Mouse (Mus musculus): ENCODE measurements around the gene Idnk. TPM values are rescaled to one million over a fixed set of nuclear protein-coding genes. Genes with fewer than 3 reads are reported as not detected.
"Not testable (repeated sequence)": the region's sequence is repeated elsewhere in the genome, so short reads cannot be mapped to it uniquely, and the experiment has no call there.

The Idnk gene
- polyA plus RNA-seq, 1 experiment from 2014 or later, result 31.3 TPM

- WGBS, result under 1% methylated on average over 68 of the region's 83 CpGs
- no peaks in the 10 kb centered on the region for H3K9me3 ChIP-seq (ENCODE audit: control insufficient read depth, low read length)
- ATAC-seq (ENCODE audit: low read depth), result peak; percentile 98
- peak overlapping the region; percentile 100 for H3K9ac ChIP-seq (ENCODE audit: low read depth, low read length)
- peak overlapping the region; percentile 99 for H3K27ac ChIP-seq (replicated peaks; ENCODE audit: low read depth, low read length)
- H3K36me3 ChIP-seq (ENCODE audit: control insufficient read depth, insufficient read depth, low read length), result peaks cover 19% of the 10 kb centered on the region
- H3K27me3 ChIP-seq (replicated peaks; ENCODE audit: control insufficient read depth, insufficient read depth, low read length), result no peaks in the 10 kb centered on the region
- H3K4me2 ChIP-seq (ENCODE audit: low read depth, low read length), result peak overlapping the region; percentile 69
- H3K4me3 ChIP-seq (ENCODE audit: low read depth, low read length), result peak overlapping the region; percentile 98
- DNase-seq (ENCODE audit: low spot score), result peak; percentile 98
- peaks cover 11% of the 10 kb centered on the region for H3K4me1 ChIP-seq (ENCODE audit: control insufficient read depth, insufficient read depth, low read length)
Measured at GRCm38 (mm10) chr13:58128768-58129671, 28.4 kb upstream of the Idnk start.

DNA sequence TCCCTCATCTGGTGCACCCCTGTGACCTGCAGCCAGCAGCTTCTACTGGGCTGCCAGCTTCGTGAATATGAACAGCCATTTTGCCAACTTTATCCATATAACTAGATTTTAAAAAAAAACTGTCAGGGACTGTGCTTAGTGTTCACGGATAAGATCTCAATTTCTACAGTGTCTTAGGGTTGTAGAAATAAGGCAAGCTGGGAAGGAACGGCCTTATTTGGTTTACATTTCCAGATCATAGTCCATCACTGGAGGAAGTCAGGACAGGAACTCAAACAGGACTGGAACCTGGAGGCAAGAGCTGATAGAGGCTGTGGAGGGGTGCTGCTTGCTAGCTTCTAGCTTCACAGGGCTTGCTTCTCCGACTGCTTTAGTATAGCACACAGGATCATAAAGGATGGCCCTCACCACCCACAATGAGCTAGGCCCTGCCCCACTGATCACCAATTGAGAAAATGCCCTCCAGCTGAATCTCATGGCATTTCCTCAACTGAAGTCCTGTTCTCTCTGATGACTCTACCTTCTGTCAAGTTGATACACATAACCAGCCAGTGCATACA lies 27.7 kb upstream of the Idnk start:
- Histone ChIP-seq H3K9me3 (ENCODE audit: control insufficient read depth, low read length) (no peaks in the 10 kb centered on the region), H3K36me3 (ENCODE audit: control insufficient read depth, insufficient read depth, low read length) (peaks cover 13% of the 10 kb centered on the region), H3K9ac (ENCODE audit: low read depth, low read length) (peak overlapping the region; percentile 100), H3K4me2 (ENCODE audit: low read depth, low read length) (peak overlapping the region; percentile 69), H3K4me3 (ENCODE audit: low read depth, low read length) (peak overlapping the region; percentile 98), H3K27me3 (replicated peaks; ENCODE audit: control insufficient read depth, insufficient read depth, low read length) (no peaks in the 10 kb centered on the region), H3K4me1 (ENCODE audit: control insufficient read depth, insufficient read depth, low read length) (peaks cover 11% of the 10 kb centered on the region), H3K27ac (replicated peaks; ENCODE audit: low read depth, low read length) (peak overlapping the region; percentile 99)
- DNase-seq (ENCODE audit: low spot score), result no peak
- WGBS, result 24% methylated on average over 4 of the region's 4 CpGs
- ATAC-seq (ENCODE audit: low read depth), result no peak

DNA sequence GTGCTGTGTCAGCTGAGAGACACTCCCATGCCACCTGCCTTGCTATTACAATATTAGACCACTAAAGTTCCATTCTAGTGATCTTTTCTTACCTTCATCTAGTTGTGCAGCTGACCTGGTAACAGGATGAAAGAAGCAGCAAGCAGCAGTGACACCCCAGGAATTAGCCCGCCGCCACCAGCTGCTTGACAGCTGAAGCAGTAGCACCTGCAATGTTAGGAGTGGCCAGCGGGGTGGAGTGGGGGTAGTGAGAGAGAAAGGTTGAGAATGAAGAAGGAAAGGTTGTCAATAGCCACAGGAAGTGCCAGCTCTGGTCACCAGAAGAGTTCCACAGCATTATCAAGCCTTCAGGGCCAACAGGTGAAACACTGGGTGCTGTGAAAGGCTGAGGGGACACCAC lies 25.8 kb upstream of the Idnk start:
- H3K4me1 ChIP-seq (ENCODE audit: control insufficient read depth, insufficient read depth, low read length), result peaks cover 8% of the 10 kb centered on the region
- no peaks in the 10 kb centered on the region for H3K27me3 ChIP-seq (replicated peaks; ENCODE audit: control insufficient read depth, insufficient read depth, low read length)
- peaks cover 5% of the 10 kb centered on the region for H3K36me3 ChIP-seq (ENCODE audit: control insufficient read depth, insufficient read depth, low read length)
- no peak for ATAC-seq (ENCODE audit: low read depth)
- DNase-seq (ENCODE audit: low spot score), result no peak
- no peak overlapping the region for H3K27ac ChIP-seq (replicated peaks; ENCODE audit: low read depth, low read length)
- WGBS, result 33% methylated on average over 3 of the region's 3 CpGs
- no peaks in the 10 kb centered on the region for H3K9me3 ChIP-seq (ENCODE audit: control insufficient read depth, low read length)
- H3K9ac ChIP-seq (ENCODE audit: low read depth, low read length), result no peak overlapping the region
- no peak overlapping the region for H3K4me3 ChIP-seq (ENCODE audit: low read depth, low read length)
- H3K4me2 ChIP-seq (ENCODE audit: low read depth, low read length), result no peak overlapping the region

DNA sequence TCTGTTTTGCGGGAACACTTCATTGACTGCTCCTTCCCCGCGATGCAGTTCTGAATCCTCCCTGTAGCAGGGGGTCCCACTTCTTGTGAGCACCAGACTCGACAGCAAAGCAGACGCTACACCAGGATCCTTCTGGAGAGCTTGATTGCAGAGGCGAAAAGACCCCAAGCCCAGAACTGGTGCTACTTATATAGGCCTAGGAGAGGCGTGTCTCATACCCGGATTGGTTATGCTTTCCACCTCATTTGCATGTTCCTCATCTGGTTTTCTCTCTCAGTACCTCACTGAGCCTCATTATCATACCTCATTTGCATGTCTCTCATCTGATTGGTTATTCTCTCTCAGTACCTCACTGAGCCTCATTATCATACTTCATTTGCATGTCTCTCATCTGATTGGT lies 10.8 kb upstream of the Idnk start:
- H3K9me3 ChIP-seq (ENCODE audit: control insufficient read depth, low read length); H3K27ac ChIP-seq (replicated peaks; ENCODE audit: low read depth, low read length); DNase-seq (ENCODE audit: low spot score); H3K4me3 ChIP-seq (ENCODE audit: low read depth, low read length); H3K36me3 ChIP-seq (ENCODE audit: control insufficient read depth, insufficient read depth, low read length); ATAC-seq (ENCODE audit: low read depth); H3K9ac ChIP-seq (ENCODE audit: low read depth, low read length); H3K4me1 ChIP-seq (ENCODE audit: control insufficient read depth, insufficient read depth, low read length); H3K27me3 ChIP-seq (replicated peaks; ENCODE audit: control insufficient read depth, insufficient read depth, low read length); H3K4me2 ChIP-seq (ENCODE audit: low read depth, low read length): not testable (repeated sequence)
- 94% methylated on average over 8 of the region's 8 CpGs for WGBS

GRCm38 (mm10) chr13:58147760-58148159 lies 9.7 kb upstream of the Idnk start:
- H3K36me3 ChIP-seq (ENCODE audit: control insufficient read depth, insufficient read depth, low read length), result no peaks in the 10 kb centered on the region
- no peak overlapping the region for H3K9ac ChIP-seq (ENCODE audit: low read depth, low read length)
- no peaks in the 10 kb centered on the region for H3K27me3 ChIP-seq (replicated peaks; ENCODE audit: control insufficient read depth, insufficient read depth, low read length)
- no peak overlapping the region for H3K27ac ChIP-seq (replicated peaks; ENCODE audit: low read depth, low read length)
- no peak overlapping the region for H3K4me2 ChIP-seq (ENCODE audit: low read depth, low read length)
- H3K4me3 ChIP-seq (ENCODE audit: low read depth, low read length), result no peak overlapping the region
- ATAC-seq (ENCODE audit: low read depth) (no peak), DNase-seq (ENCODE audit: low spot score) (no peak)
- 75% methylated on average over 1 of the region's 1 CpGs for WGBS
- H3K9me3 ChIP-seq (ENCODE audit: control insufficient read depth, low read length), result 0 out of 2 replicates have a peak, but pooled peaks cover 3% of the 10 kb centered on the region
- no peaks in the 10 kb centered on the region for H3K4me1 ChIP-seq (ENCODE audit: control insufficient read depth, insufficient read depth, low read length)

- ATAC-seq (ENCODE audit: low read depth) (peak; percentile 95), DNase-seq (ENCODE audit: low spot score) (peak; percentile 92)
- peak overlapping the region; percentile 52 for H3K9ac ChIP-seq (ENCODE audit: low read depth, low read length)
- no peaks in the 10 kb centered on the region for H3K36me3 ChIP-seq (ENCODE audit: control insufficient read depth, insufficient read depth, low read length)
- H3K27me3 ChIP-seq (replicated peaks; ENCODE audit: control insufficient read depth, insufficient read depth, low read length), result no peaks in the 10 kb centered on the region
- WGBS, result 2% methylated on average over 17 of the region's 17 CpGs
- no peaks in the 10 kb centered on the region for H3K4me1 ChIP-seq (ENCODE audit: control insufficient read depth, insufficient read depth, low read length)
- H3K4me3 ChIP-seq (ENCODE audit: low read depth, low read length), result peak overlapping the region; percentile 42
- H3K9me3 ChIP-seq (ENCODE audit: control insufficient read depth, low read length), result 0 out of 2 replicates have a peak, but pooled peaks cover 3% of the 10 kb centered on the region
- H3K4me2 ChIP-seq (ENCODE audit: low read depth, low read length), result peak overlapping the region; percentile 82
- 0 out of 2 replicates have a peak overlapping the region, but pooled peaks have one; percentile 25 for H3K27ac ChIP-seq (replicated peaks; ENCODE audit: low read depth, low read length)
Measured at GRCm38 (mm10) chr13:58148256-58148831, 9.1 kb upstream of the Idnk start.

DNA sequence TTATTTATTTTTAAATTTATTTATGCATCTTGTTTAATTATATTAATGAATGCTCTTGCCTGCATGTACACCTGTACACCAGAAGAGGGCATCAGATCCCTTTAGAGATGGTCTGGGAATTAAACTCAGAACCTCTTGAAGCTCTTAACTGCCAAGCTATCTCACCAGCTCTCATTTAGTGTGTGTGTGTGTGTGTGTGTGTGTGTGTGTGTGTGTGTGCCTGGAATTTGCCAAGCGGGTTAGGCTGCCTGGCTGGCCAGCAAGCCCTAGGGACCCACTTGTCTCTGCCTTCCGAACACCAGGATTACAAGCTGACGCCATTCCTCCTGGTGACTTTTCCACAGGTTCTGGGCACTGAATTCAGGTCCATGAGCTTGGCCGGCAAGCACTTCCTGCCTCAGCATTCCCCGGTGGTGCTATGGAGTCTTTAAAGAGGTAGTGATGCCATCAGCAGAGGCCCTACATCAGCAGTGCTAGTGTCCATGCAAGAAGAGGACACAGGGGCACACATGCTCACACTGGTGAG lies 8.4 kb upstream of the Idnk start:
- DNase-seq (ENCODE audit: low spot score) (peak; percentile 56), ATAC-seq (ENCODE audit: low read depth) (peak; percentile 50; the same call in 1 of the 2 replicates)
- Histone ChIP-seq H3K4me2 (ENCODE audit: low read depth, low read length) (peak overlapping the region; percentile 82), H3K4me1 (ENCODE audit: control insufficient read depth, insufficient read depth, low read length) (no peaks in the 10 kb centered on the region), H3K27ac (replicated peaks; ENCODE audit: low read depth, low read length) (no peak overlapping the region), H3K4me3 (ENCODE audit: low read depth, low read length) (peak overlapping the region; percentile 42), H3K27me3 (replicated peaks; ENCODE audit: control insufficient read depth, insufficient read depth, low read length) (no peaks in the 10 kb centered on the region), H3K9ac (ENCODE audit: low read depth, low read length) (peak overlapping the region; percentile 52; the same call in 1 of the 2 replicates), H3K9me3 (ENCODE audit: control insufficient read depth, low read length) (0 out of 2 replicates have a peak, but pooled peaks cover 3% of the 10 kb centered on the region), H3K36me3 (ENCODE audit: control insufficient read depth, insufficient read depth, low read length) (no peaks in the 10 kb centered on the region)
- 37% methylated on average over 5 of the region's 5 CpGs for WGBS

DNA sequence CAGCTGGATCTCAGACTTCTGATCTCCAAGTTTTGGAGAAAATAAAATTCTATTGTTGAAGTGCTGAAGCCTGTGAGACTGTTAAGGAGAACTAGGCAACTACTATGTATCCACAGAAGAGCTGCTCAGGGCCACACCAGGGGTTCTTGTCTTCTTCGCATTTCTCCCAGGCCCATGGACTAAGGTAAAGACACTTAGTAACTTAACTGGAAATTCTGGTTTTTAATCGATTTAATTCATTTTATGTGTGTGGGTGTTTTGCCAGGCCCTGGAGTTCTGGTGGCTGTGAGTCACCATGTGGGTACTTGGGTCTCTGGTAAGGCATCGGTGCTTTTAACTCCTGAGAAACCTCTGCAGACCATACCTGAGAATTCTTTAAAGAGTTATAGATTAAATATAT lies 7.8 kb upstream of the Idnk start:
- no peak for DNase-seq (ENCODE audit: low spot score)
- no peaks in the 10 kb centered on the region for H3K4me1 ChIP-seq (ENCODE audit: control insufficient read depth, insufficient read depth, low read length)
- H3K4me2 ChIP-seq (ENCODE audit: low read depth, low read length), result no peak overlapping the region
- 74% methylated on average over 3 of the region's 3 CpGs for WGBS
- H3K4me3 ChIP-seq (ENCODE audit: low read depth, low read length), result no peak overlapping the region
- H3K27ac ChIP-seq (replicated peaks; ENCODE audit: low read depth, low read length), result no peak overlapping the region
- no peak overlapping the region for H3K9ac ChIP-seq (ENCODE audit: low read depth, low read length)
- 0 out of 2 replicates have a peak, but pooled peaks cover 3% of the 10 kb centered on the region for H3K9me3 ChIP-seq (ENCODE audit: control insufficient read depth, low read length)
- H3K27me3 ChIP-seq (replicated peaks; ENCODE audit: control insufficient read depth, insufficient read depth, low read length), result no peaks in the 10 kb centered on the region
- ATAC-seq (ENCODE audit: low read depth), result no peak
- no peaks in the 10 kb centered on the region for H3K36me3 ChIP-seq (ENCODE audit: control insufficient read depth, insufficient read depth, low read length)
